Mouse (Mus musculus) stomach, postnatal 0 days (tissue): ENCODE measurements around the gene Prkca.

Experiments used
- CTCF ChIP-seq: IDR thresholded peaks from 2 replicates; pipeline ENCODE4 v1.5.1; 2016; ENCODE audit warnings: antibody characterized with exemption, low read depth, mild to moderate bottlenecking, moderate library complexity
- EP300 ChIP-seq: optimal IDR thresholded peaks from 2 replicates; pipeline ENCODE3; 2016; ENCODE audit warnings: antibody characterized with exemption

GRCm38 (mm10) chr11:107983883-107984282, 359.8 kb downstream of the Prkca start:
- no peak for TF ChIP-seq CTCF
- TF ChIP-seq EP300, result no peak
